Mouse (Mus musculus) brain, embryonic 14.5 days (tissue): ENCODE data around the gene Acsbg2. TPM values are rescaled to one million over a fixed set of nuclear protein-coding genes. Genes with fewer than 3 reads are reported as not detected.

Experiments
- DNase-seq: peaks from one replicate; pipeline ENCODE4 v3.0.0-alpha.2; 2011; ENCODE audit warnings: low read depth
- CTCF ChIP-seq: fragments of 200-500 bp; IDR thresholded peaks from 2 replicates; pipeline ENCODE4 v1.5.1; 2012; ENCODE audit warnings: inconsistent platforms, mild to moderate bottlenecking, moderate library complexity, borderline replicate concordance; ENCODE audit not compliant: insufficient read depth, insufficient read length; ENCODE audit errors: extremely low read depth
- POLR2A ChIP-seq: fragments of 200-500 bp; IDR thresholded peaks from 2 replicates; pipeline ENCODE4 v1.6.1; 2012; ENCODE audit warnings: mild to moderate bottlenecking, inconsistent platforms, borderline replicate concordance; ENCODE audit not compliant: poor library complexity, insufficient read depth, insufficient read length, severe bottlenecking; ENCODE audit errors: extremely low read depth
- polyA plus RNA-seq: library from polyadenylated mRNA; depleted of rRNA; stranded (reverse); fragments of >200 nt; gene quantifications from 2 replicates; pipeline ENCODE4 v1.2.3, GENCODE M21; 2012

The Acsbg2 gene
- polyA plus RNA-seq, 1 experiment = not detected

DNA sequence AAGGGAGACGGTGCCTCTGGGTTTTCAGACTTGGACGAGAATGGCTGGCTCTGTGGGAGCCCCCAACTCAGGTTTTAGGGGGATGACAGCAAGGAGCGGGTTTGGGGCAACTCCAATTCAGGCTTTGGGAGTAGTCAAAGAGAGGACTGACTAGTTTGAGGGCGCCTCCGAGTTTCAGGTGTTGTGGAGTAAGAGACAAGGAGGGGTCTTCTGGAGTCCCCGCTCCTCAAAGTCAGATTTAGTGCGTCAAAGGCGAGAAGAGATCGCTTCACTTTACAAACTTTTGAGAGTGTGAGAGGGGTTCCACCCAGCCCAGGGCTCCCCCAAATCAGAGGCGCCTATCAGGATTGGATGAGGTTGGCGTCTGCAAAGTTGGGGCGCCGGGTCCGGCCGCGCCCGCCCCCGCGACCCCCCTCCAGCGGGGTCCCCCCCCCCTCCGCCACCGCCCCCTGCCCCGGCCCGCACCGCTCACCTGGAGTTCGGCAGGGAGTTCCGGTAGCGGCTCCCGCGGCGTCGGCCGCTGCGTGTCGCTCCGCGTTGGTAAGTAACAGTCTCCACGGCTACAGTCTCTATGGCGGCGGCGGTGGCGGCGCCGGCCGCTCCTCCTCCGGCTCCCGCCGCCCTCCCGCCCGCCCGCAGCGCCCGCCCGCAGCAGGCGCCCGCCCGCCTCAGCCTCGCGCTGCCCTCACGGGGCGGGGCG is 43.7 kb downstream of the Acsbg2 start, which contains the start of gene Rfx2:
Gene Rfx2, minus strand, starts transcription at position 603 of the 700 bp plus-strand sequence.
- no peak for DNase-seq
- TF ChIP-seq POLR2A (no peak), CTCF (no peak)

GRCm38 (mm10) chr17:56829795-56830194 is 44.5 kb downstream of the Acsbg2 start:
- TF ChIP-seq POLR2A (no peak), CTCF (no peak)
- no peak for DNase-seq

DNA sequence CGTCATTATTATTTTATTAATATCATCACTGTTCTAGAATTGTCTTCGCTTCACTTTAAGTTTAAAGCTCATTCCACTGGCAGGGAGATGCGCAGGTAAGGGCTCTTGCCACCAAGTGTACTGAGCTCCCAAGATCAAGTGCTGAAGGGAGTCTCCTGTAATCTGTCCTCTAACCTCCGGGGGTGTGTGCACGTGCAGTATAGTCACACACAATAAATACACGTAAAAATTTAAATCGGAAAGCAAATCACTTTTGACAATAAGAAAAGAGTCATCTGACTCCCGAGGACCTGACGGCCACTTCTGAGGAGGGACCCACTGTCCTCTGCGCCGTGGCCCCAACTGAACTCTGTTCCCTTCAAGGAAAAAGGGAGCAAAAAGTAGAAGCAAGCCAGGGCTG is 45.1 kb downstream of the Acsbg2 start:
- TF ChIP-seq POLR2A (no peak), CTCF (no peak)
- no peak for DNase-seq

GRCm38 (mm10) chr17:56826718-56827117 is 47.5 kb downstream of the Acsbg2 start:
- TF ChIP-seq POLR2A = no peak
- TF ChIP-seq CTCF = no peak
- DNase-seq = no peak

- TF ChIP-seq POLR2A (no peak), CTCF (no peak)
- DNase-seq = no peak
Measured at GRCm38 (mm10) chr17:56823352-56823751, 50.9 kb downstream of the Acsbg2 start.

- TF ChIP-seq POLR2A (no peak), CTCF (no peak)
- no peak for DNase-seq
Measured at GRCm38 (mm10) chr17:56822380-56822779, 51.9 kb downstream of the Acsbg2 start.

GRCm38 (mm10) chr17:56819694-56820111 is 54.5 kb downstream of the Acsbg2 start:
- TF ChIP-seq CTCF (no peak), POLR2A (no peak)

GRCm38 (mm10) chr17:56819032-56819545 is 55.2 kb downstream of the Acsbg2 start:
- DNase-seq = no peak

More at GRCm38 (mm10) chr17:56819694-56820111, 54.5 kb downstream of the Acsbg2 start:
- DNase-seq = peak; percentile 50

GRCm38 (mm10) chr17:56818067-56818636 is 56.1 kb downstream of the Acsbg2 start:
- no peak for TF ChIP-seq POLR2A
- TF ChIP-seq CTCF = no peak
- DNase-seq = peak; percentile 64

More at GRCm38 (mm10) chr17:56819032-56819545, 55.2 kb downstream of the Acsbg2 start:
- TF ChIP-seq CTCF = no peak
- TF ChIP-seq POLR2A = no peak

DNA sequence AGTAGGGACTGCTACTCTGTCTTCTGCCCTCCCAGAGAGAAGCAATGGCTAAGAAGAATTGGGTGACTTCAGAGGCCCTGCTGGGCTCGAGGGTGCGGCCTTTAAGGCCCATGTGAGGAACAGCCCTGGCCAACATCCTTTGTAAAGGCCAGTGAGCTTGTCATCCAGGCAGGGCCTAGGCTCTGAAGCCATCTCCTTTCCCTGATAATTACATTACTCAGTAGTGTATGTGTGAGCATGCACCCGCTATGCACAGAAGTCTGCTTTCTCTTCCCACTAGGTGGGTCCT is 59.2 kb downstream of the Acsbg2 start:
- TF ChIP-seq POLR2A (no peak), CTCF (no peak)
- DNase-seq = no peak

DNA sequence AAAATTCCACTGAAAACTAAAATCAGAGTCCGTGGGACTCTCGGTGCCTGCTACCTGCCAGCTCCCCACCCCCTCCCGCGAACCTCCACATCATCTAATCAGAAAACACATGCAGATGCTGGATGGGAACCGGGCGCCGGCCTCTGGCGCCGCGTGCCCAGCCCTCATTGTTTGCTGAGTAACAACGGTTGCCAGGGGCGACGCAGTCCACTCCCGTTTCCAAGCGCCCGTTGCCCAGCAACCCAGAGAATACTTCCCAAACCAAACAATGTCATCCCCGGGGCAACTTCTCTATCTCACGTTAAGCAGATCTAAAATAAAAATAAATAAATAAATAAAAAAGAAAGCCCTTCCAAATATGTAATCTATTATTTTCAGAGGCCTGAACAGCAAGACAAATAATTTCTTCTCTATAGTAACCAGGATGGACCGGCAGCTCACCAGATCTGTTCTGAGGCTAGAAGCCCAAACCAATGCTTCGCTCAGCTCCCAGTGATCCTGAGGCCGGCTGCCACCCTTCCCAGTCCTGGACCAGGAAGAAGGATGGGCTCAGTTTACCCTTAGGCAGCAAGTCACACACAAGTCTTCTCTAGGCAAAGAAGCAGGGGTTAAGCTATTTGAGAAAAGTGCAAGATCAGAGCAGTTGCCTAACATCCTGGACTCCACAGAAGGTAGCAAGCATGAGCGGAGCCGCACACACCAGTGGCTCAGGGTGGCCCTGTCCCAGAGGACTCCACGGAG is 59.8 kb downstream of the Acsbg2 start:
- DNase-seq = peak; percentile 97
- no peak for TF ChIP-seq CTCF
- TF ChIP-seq POLR2A = no peak

GRCm38 (mm10) chr17:56810245-56810644 is 64.0 kb downstream of the Acsbg2 start:
- TF ChIP-seq POLR2A (no peak), CTCF (no peak)
- peak; percentile 97 for DNase-seq

DNA sequence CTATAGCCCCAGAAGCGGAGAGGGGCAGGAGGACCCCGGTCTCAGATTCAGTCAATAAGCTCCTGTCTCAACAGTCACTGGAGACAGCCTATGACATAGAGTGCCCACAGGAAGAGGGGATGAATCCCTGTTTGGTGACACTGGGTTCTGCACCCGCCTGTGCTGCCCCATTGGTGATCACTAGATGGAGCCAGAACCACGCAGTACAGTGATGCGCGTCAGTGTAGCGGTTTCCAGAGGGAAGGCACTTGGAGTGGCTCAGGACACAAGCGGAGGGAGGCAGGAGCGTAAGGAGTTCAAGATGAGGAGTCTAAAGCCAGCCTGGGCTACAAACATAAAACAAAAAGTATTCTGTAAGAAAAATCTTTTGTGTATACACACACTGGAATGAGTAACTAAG is 65.7 kb downstream of the Acsbg2 start:
- TF ChIP-seq CTCF = peak; percentile 99
- TF ChIP-seq POLR2A = no peak
- DNase-seq = peak; percentile 89
